Mouse (Mus musculus) liver, embryonic 14.5 days (tissue): ENCODE results near the gene Nup37.

Experiments used
- CTCF ChIP-seq: IDR thresholded peaks from 2 replicates; pipeline ENCODE4 v1.5.1; 2016; ENCODE audit warnings: antibody characterized with exemption, low read depth, control low read depth
- EP300 ChIP-seq: IDR thresholded peaks from 2 replicates; pipeline ENCODE4 v1.6.1; 2016; ENCODE audit warnings: antibody characterized with exemption, low read depth

- peak; percentile 53 for TF ChIP-seq CTCF
- no peak for TF ChIP-seq EP300
These were observed 19.4 kb downstream of the Nup37 start for GRCm38 (mm10) chr10:88166158-88166557.
